Mouse (Mus musculus): ENCODE measurements around the gene Zfp9. TPM values are rescaled to one million over a fixed set of nuclear protein-coding genes. Genes with fewer than 3 reads are reported as not detected.

Zfp9 gene
- 10.7 and 10.9 TPM in 2 replicates for polyA plus RNA-seq (2016; fragmentation: Nextera tagmentation; extraction: Ambion mirVana)

GRCm38 (mm10) chr6:118478957-118479708 lies at the start of gene Zfp9:
TSS of gene Zfp9 (minus strand) at chr6:118479320.
- peaks cover 10% of the 10 kb centered on the region for H3K27me3 ChIP-seq (replicated peaks)
- H3K9me3 ChIP-seq: no peaks in the 10 kb centered on the region
- peak within 1 kb of the TSS; percentile 59 for H3K4me3 ChIP-seq
- under 1% methylated on average over 46 of the region's 57 CpGs for WGBS
- H3K4me2 ChIP-seq (replicated peaks): peak within 1 kb of the TSS; percentile 78
- ATAC-seq (ENCODE audit: low FRiP score, low read depth): peak; percentile 86
- peak within 1 kb of the TSS; percentile 43; the same call in 1 of the 2 replicates for H3K27ac ChIP-seq
- H3K36me3 ChIP-seq: no peaks in the 10 kb centered on the region
- H3K4me1 ChIP-seq: peaks cover 6% of the 10 kb centered on the region; the same call in 1 of the 2 replicates
- peak within 1 kb of the TSS; percentile 73 for H3K9ac ChIP-seq

GRCm38 (mm10) chr6:118520668-118521067 lies 41.5 kb upstream of the Zfp9 start:
- no peak for ATAC-seq (ENCODE audit: low FRiP score, low read depth)
- Histone ChIP-seq H3K36me3 (peaks cover 71% of the 10 kb centered on the region), H3K4me2 (replicated peaks) (no peak overlapping the region), H3K27ac (no peak overlapping the region), H3K27me3 (replicated peaks) (no peaks in the 10 kb centered on the region), H3K9ac (no peak overlapping the region), H3K9me3 (no peaks in the 10 kb centered on the region), H3K4me3 (no peak overlapping the region), H3K4me1 (no peaks in the 10 kb centered on the region)
- WGBS: 91% methylated on average over 7 of the region's 7 CpGs

- WGBS: 93% methylated on average over 12 of the region's 12 CpGs
- Histone ChIP-seq H3K27ac (no peak overlapping the region), H3K36me3 (peaks cover 64% of the 10 kb centered on the region), H3K27me3 (replicated peaks) (no peaks in the 10 kb centered on the region), H3K9ac (no peak overlapping the region), H3K4me2 (replicated peaks) (no peak overlapping the region), H3K9me3 (no peaks in the 10 kb centered on the region), H3K4me1 (no peaks in the 10 kb centered on the region), H3K4me3 (no peak overlapping the region)
- no peak for ATAC-seq (ENCODE audit: low FRiP score, low read depth)
Observed at GRCm38 (mm10) chr6:118513335-118514012, 34.4 kb upstream of the Zfp9 start.

- Histone ChIP-seq H3K4me1 (no peaks in the 10 kb centered on the region), H3K4me3 (no peak overlapping the region), H3K36me3 (peaks cover 20% of the 10 kb centered on the region; the same call in 1 of the 2 replicates), H3K27me3 (replicated peaks) (no peaks in the 10 kb centered on the region), H3K4me2 (replicated peaks) (no peak overlapping the region), H3K27ac (no peak overlapping the region), H3K9me3 (no peaks in the 10 kb centered on the region), H3K9ac (no peak overlapping the region)
- no peak for ATAC-seq (ENCODE audit: low FRiP score, low read depth)
- WGBS: 90% methylated on average over 7 of the region's 7 CpGs
Observed at GRCm38 (mm10) chr6:118499010-118499409, 19.9 kb upstream of the Zfp9 start.

GRCm38 (mm10) chr6:118482125-118482524 lies 3.0 kb upstream of the Zfp9 start:
- H3K9ac ChIP-seq: no peak overlapping the region
- H3K27ac ChIP-seq: no peak overlapping the region
- ATAC-seq (ENCODE audit: low FRiP score, low read depth): no peak
- no peaks in the 10 kb centered on the region for H3K9me3 ChIP-seq
- H3K4me2 ChIP-seq (replicated peaks): no peak overlapping the region
- no peaks in the 10 kb centered on the region for H3K36me3 ChIP-seq
- peaks cover 3% of the 10 kb centered on the region; the same call in 1 of the 2 replicates for H3K4me1 ChIP-seq
- WGBS: 77% methylated on average over 1 of the region's 1 CpGs
- peaks cover 10% of the 10 kb centered on the region for H3K27me3 ChIP-seq (replicated peaks)
- no peak overlapping the region for H3K4me3 ChIP-seq

GRCm38 (mm10) chr6:118477875-118478785 lies 990 bp downstream of the Zfp9 start:
- peaks cover 10% of the 10 kb centered on the region for H3K27me3 ChIP-seq (replicated peaks)
- H3K27ac ChIP-seq: no peak overlapping the region

GRCm38 (mm10) chr6:118462069-118462705 lies 16.9 kb downstream of the Zfp9 start:
- Histone ChIP-seq H3K4me2 (replicated peaks) (no peak overlapping the region), H3K27me3 (replicated peaks) (no peaks in the 10 kb centered on the region), H3K9me3 (no peaks in the 10 kb centered on the region), H3K9ac (no peak overlapping the region), H3K36me3 (peaks cover 30% of the 10 kb centered on the region), H3K4me3 (no peak overlapping the region), H3K27ac (no peak overlapping the region), H3K4me1 (no peaks in the 10 kb centered on the region)
- ATAC-seq (ENCODE audit: low FRiP score, low read depth): no peak
- 83% methylated on average over 15 of the region's 15 CpGs for WGBS

More at GRCm38 (mm10) chr6:118477875-118478785, 990 bp downstream of the Zfp9 start:
- Histone ChIP-seq H3K4me1 (peaks cover 6% of the 10 kb centered on the region; the same call in 1 of the 2 replicates), H3K36me3 (no peaks in the 10 kb centered on the region), H3K4me2 (replicated peaks) (peak overlapping the region; percentile 78), H3K9ac (peak overlapping the region; percentile 73), H3K9me3 (no peaks in the 10 kb centered on the region), H3K4me3 (peak overlapping the region; percentile 59)
- ATAC-seq (ENCODE audit: low FRiP score, low read depth): peak; percentile 35; the same call in 1 of the 2 replicates
- WGBS: 17% methylated on average over 10 of the region's 10 CpGs

- 95% methylated on average over 1 of the region's 1 CpGs for WGBS
- H3K4me2 ChIP-seq (replicated peaks): no peak overlapping the region
- H3K9ac ChIP-seq: no peak overlapping the region
- ATAC-seq (ENCODE audit: low FRiP score, low read depth): no peak
- peaks cover 5% of the 10 kb centered on the region; the same call in 1 of the 2 replicates for H3K36me3 ChIP-seq
- no peaks in the 10 kb centered on the region for H3K27me3 ChIP-seq (replicated peaks)
- H3K4me3 ChIP-seq: no peak overlapping the region
- no peaks in the 10 kb centered on the region for H3K9me3 ChIP-seq
- H3K4me1 ChIP-seq: peaks cover 5% of the 10 kb centered on the region
- H3K27ac ChIP-seq: no peak overlapping the region
Observed at GRCm38 (mm10) chr6:118457726-118458125, 21.4 kb downstream of the Zfp9 start.

GRCm38 (mm10) chr6:118455042-118455631 lies 24.0 kb downstream of the Zfp9 start, which contains the start of gene Zfp248:
TSS of gene Zfp248 (minus strand) at chr6:118455528.
- peak within 1 kb of the TSS; percentile 82 for H3K9ac ChIP-seq
- peak within 1 kb of the TSS; percentile 63 for H3K4me3 ChIP-seq
- WGBS: under 1% methylated on average over 43 of the region's 43 CpGs
- peaks cover 7% of the 10 kb centered on the region; the same call in 1 of the 2 replicates for H3K36me3 ChIP-seq
- peak; percentile 97 for ATAC-seq (ENCODE audit: low FRiP score, low read depth)
- H3K27ac ChIP-seq: peak within 1 kb of the TSS; percentile 96
- H3K4me2 ChIP-seq (replicated peaks): peak within 1 kb of the TSS; percentile 67
- no peaks in the 10 kb centered on the region for H3K27me3 ChIP-seq (replicated peaks)
- peaks cover 5% of the 10 kb centered on the region for H3K4me1 ChIP-seq
- H3K9me3 ChIP-seq: no peaks in the 10 kb centered on the region

GRCm38 (mm10) chr6:118454452-118454851 lies 24.7 kb downstream of the Zfp9 start:
- H3K9me3 ChIP-seq: no peaks in the 10 kb centered on the region
- peaks cover 5% of the 10 kb centered on the region for H3K4me1 ChIP-seq
- H3K4me3 ChIP-seq: peak overlapping the region; percentile 63
- H3K27ac ChIP-seq: no peak overlapping the region
- 50% methylated on average over 8 of the region's 8 CpGs for WGBS
- peak overlapping the region; percentile 67 for H3K4me2 ChIP-seq (replicated peaks)
- peak overlapping the region; percentile 82; the same call in 1 of the 2 replicates for H3K9ac ChIP-seq
- H3K36me3 ChIP-seq: peaks cover 7% of the 10 kb centered on the region; the same call in 1 of the 2 replicates
- no peak for ATAC-seq (ENCODE audit: low FRiP score, low read depth)
- no peaks in the 10 kb centered on the region for H3K27me3 ChIP-seq (replicated peaks)

- H3K4me3 ChIP-seq: no peak overlapping the region
- H3K36me3 ChIP-seq: peaks cover 43% of the 10 kb centered on the region
- no peak overlapping the region for H3K27ac ChIP-seq
- ATAC-seq (ENCODE audit: low FRiP score, low read depth): no peak
- WGBS: 91% methylated on average over 4 of the region's 4 CpGs
- H3K9me3 ChIP-seq: peaks cover 7% of the 10 kb centered on the region; the same call in 1 of the 2 replicates
- no peaks in the 10 kb centered on the region for H3K27me3 ChIP-seq (replicated peaks)
- H3K4me1 ChIP-seq: no peaks in the 10 kb centered on the region
- H3K9ac ChIP-seq: no peak overlapping the region
- H3K4me2 ChIP-seq (replicated peaks): no peak overlapping the region
Observed at GRCm38 (mm10) chr6:118431502-118431901, 47.6 kb downstream of the Zfp9 start.

Measured in neural tube, embryonic 12.5 days (tissue).